Mouse (Mus musculus) thymus, postnatal 0 days (tissue): ENCODE measurements at regions not wholly inside any gene's neighbourhood (a gene's known extent, or its start where the extent isn't known, plus 50 kb on each side); places are given as distances from the start of the nearest gene placed in this dataset.
A peak's percentile ranks its signal among the peaks of the same experiment; 100 is the strongest.

Experiments used
- DNase-seq: peaks from one replicate; pipeline ENCODE4 v3.0.0-alpha.2; 2015; ENCODE audit warnings: low spot score

GRCm38 (mm10) chr16:87783561-87784304 lies 85.0 kb downstream of the Bach1 start:
- DNase-seq = no peak

GRCm38 (mm10) chr16:87784405-87784994 lies 85.8 kb downstream of the Bach1 start:
- no peak for DNase-seq

GRCm38 (mm10) chr16:87789539-87789938 lies 90.8 kb downstream of the Bach1 start:
- DNase-seq = no peak

- DNase-seq = no peak
Observed at GRCm38 (mm10) chr16:87789957-87790356, 91.2 kb downstream of the Bach1 start.

- no peak for DNase-seq
Observed at GRCm38 (mm10) chr16:87796514-87797248, 97.9 kb downstream of the Bach1 start.

GRCm38 (mm10) chr16:87802317-87802716 lies 103.6 kb downstream of the Bach1 start:
- DNase-seq = no peak

- DNase-seq = no peak
Observed at GRCm38 (mm10) chr16:87817590-87817989, 118.8 kb downstream of the Bach1 start.

- DNase-seq = no peak
Observed at GRCm38 (mm10) chr16:87834296-87834695, 135.6 kb downstream of the Bach1 start.

- peak; percentile 46 for DNase-seq
Observed at GRCm38 (mm10) chr16:87840949-87841546, 142.3 kb downstream of the Bach1 start.
